Mouse (Mus musculus) hindbrain, embryonic 12.5 days (tissue): Measurements from ENCODE around the gene 2310057M21Rik. TPM values are rescaled to one million over a fixed set of nuclear protein-coding genes. Genes with fewer than 3 reads are reported as not detected.
"Not testable (repeated sequence)": the region's sequence is repeated elsewhere in the genome, so short reads cannot be mapped to it uniquely, and the experiment has no call there.

Experiments used
- ATAC-seq: fragments of 200-750 bp; cut with Nextera tagmentation; 2 replicates; pipeline ENCODE4 v1.8.0; 2017; ENCODE audit warnings: moderate TSS enrichment; ENCODE audit not compliant: low FRiP score
- H3K27ac ChIP-seq: fragments of 300-500 bp; sonication (generic); 2 replicates; pipeline ENCODE4 v1.5.1; 2016; ENCODE audit warnings: mild to moderate bottlenecking
- H3K27me3 ChIP-seq: fragments of 300-500 bp; sonication (generic); 2 replicates; pipeline ENCODE4 v1.6.1; 2016; ENCODE audit warnings: mild to moderate bottlenecking
- H3K36me3 ChIP-seq: fragments of 300-500 bp; sonication (generic); 2 replicates; pipeline ENCODE4 v1.6.1; 2016; ENCODE audit warnings: mild to moderate bottlenecking
- H3K4me1 ChIP-seq: fragments of 300-500 bp; sonication (generic); 2 replicates; pipeline ENCODE4 v1.6.1; 2016
- H3K4me2 ChIP-seq: fragments of 300-500 bp; sonication (generic); replicated peaks from 2 replicates; pipeline ENCODE4 v1.6.1; 2016; ENCODE audit warnings: mild to moderate bottlenecking
- H3K4me3 ChIP-seq: fragments of 300-500 bp; sonication (generic); 2 replicates; pipeline ENCODE4 v1.5.1; 2016; ENCODE audit warnings: mild to moderate bottlenecking
- H3K9ac ChIP-seq: fragments of 300-500 bp; sonication (generic); 2 replicates; pipeline ENCODE4 v1.6.1; 2016; ENCODE audit warnings: mild to moderate bottlenecking, moderate library complexity
- H3K9me3 ChIP-seq: fragments of 300-500 bp; sonication (generic); replicated peaks from 2 replicates; pipeline ENCODE4 v1.6.1; 2016; ENCODE audit warnings: mild to moderate bottlenecking
- WGBS: fragments of 180-500 bp; shearing (Covaris S2); methylation state at CpG from one replicate; pipeline ENCODE4 v1.1.7; 2016; 5-methylcytosine and 5-hydroxymethylcytosine counted together
- polyA plus RNA-seq: library from polyadenylated mRNA; unstranded; fragments of >200 nt; fragmentation: Nextera tagmentation; extraction: Ambion mirVana; gene quantifications from 2 replicates; pipeline ENCODE4 v1.2.1, GENCODE M21; 2016

2310057M21Rik gene
- polyA plus RNA-seq, result 17.3 and 21.3 TPM in 2 replicates

DNA sequence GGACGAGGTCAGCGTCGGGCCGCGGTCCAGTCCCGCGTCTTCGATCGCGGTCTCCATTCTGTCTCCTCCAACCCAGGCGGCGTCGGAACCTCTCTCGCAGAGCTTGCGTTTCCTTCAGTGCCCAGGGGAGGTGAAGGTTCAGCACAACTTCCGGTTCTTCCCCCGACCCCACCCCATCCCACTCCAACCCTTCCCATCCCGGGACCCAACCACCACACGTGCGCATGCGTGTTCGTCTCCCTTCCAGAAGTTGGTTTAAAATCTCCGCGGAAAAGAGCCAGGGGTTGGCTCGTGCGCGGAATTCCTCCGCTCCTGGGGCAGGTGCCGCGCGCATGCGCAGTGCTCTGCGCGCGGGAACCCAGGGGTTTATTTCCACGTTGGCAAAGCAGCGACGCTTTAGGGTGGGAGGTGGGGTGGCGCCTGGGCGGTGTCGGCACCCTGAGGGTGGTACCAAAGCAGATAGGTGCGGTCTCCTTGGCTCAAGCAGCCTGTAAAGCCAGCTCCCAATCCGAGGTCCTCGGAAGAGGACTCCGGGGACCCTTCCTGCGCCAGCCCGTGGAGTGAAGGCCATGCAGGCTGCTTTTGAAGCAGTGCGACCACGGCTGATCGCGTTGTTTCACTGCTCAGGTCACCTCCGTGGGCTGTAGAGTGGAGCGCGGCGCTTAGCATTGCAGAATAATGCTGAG, at the start of gene 2310057M21Rik:
Gene 2310057M21Rik (minus strand): TSS at position 145 of the 686 bp plus-strand sequence.
- peak within 1 kb of the TSS; percentile 78 for H3K4me2 ChIP-seq
- peak within 1 kb of the TSS; percentile 92 for H3K9ac ChIP-seq
- H3K4me3 ChIP-seq, result peak within 1 kb of the TSS; percentile 85
- peak; percentile 99 for ATAC-seq
- peaks cover 14% of the 10 kb centered on the region for H3K4me1 ChIP-seq
- H3K27ac ChIP-seq, result peak within 1 kb of the TSS; percentile 87
- peaks cover 14% of the 10 kb centered on the region for H3K36me3 ChIP-seq
- no peaks in the 10 kb centered on the region for H3K9me3 ChIP-seq
- no peaks in the 10 kb centered on the region for H3K27me3 ChIP-seq
- under 1% methylated on average over 55 of the region's 55 CpGs for WGBS

DNA sequence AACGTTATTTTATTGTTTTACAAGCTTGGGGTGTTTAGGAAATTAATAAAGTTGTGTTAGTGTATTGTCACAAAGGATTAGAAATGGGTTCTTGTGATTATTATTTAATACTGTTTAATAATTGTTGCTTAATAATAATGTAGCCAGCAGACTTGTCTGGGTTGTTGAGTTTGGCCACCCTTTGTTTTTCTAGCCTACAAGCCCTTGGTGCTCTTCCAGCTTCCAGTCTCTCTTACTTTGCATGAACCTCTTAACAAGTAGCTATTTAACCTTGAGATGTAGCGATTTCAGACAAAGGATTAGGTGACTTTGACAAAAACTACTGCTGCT, 49.3 kb upstream of the 2310057M21Rik start:
- Histone ChIP-seq H3K9me3 (no peaks in the 10 kb centered on the region), H3K9ac (no peak overlapping the region), H3K4me3 (no peak overlapping the region), H3K4me1 (peaks cover 19% of the 10 kb centered on the region), H3K27me3 (no peaks in the 10 kb centered on the region), H3K36me3 (no peaks in the 10 kb centered on the region), H3K4me2 (peak overlapping the region; percentile 55), H3K27ac (no peak overlapping the region)
- no peak for ATAC-seq
- 77% methylated on average over 2 of the region's 2 CpGs for WGBS

DNA sequence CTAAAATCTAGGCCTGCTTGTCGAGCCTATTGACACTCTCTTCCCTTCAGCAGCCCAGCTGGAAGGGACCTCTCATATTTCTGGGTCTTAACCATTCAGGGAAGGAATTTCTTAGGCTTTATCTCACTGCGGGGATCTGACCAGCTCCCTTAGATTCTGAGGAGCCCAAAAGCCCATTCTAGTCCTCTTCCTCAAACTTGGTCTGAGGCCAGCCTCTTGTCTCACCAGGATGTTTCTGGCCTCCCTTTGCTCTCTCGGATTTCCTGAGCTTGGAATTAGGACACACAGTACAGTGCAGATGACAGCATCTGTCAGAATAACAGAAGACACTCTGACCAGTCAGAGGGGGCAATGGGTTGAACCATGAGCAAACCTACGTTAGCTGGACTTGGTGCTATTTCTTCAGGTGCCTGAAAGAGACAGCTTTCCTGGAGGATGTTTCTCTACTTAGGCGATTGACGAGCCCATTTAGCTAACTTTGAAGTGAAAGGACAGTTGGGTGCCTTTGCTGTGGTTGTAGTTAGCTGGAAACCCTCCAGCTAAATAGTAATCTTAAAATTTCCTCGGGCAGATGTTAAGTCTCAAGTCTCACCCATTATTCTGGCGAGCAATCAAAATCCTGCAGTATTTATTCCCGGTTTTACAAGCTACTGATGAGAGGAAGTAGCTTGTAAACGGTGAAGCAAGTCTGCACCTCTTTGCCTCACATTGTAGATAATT, 48.8 kb upstream of the 2310057M21Rik start:
- WGBS, result 64% methylated on average over 10 of the region's 10 CpGs
- H3K4me3 ChIP-seq, result peak overlapping the region; percentile 97
- no peaks in the 10 kb centered on the region for H3K9me3 ChIP-seq
- no peak for ATAC-seq
- H3K9ac ChIP-seq, result peak overlapping the region; percentile 60
- no peaks in the 10 kb centered on the region for H3K36me3 ChIP-seq
- peaks cover 19% of the 10 kb centered on the region for H3K4me1 ChIP-seq
- peak overlapping the region; percentile 55 for H3K4me2 ChIP-seq
- no peak overlapping the region for H3K27ac ChIP-seq
- no peaks in the 10 kb centered on the region for H3K27me3 ChIP-seq

DNA sequence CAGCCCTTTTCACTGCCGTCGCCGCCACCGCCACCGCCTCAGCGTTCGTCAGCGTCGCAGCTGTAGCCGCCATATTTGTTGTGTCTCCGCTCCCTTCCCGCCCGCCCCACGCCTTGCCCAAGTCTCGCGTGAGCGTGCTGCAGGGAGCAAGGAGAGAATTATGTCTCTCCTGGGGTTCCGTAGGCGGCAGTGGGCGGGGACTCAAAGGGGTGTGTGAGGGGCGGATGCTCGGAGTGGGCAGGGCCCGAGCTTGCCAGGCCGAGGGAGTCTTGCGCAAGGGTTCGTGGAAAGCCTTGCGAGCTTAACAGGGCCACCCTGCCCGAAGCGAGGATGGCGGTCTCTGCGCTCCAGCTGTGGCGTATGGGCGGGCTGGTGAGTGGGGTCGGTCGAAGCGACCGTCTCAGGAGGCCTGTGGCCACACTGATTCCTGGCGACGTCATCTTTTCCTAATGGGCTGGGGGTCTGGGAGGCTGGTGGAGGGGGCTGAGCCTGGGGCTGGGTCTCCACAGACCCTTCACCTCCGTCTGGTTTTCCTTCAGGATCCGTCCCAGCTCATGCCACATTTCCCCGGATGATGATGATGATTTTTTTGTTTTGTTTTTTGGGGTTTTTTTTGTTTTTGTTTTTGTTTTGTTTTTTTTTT, 48.0 kb upstream of the 2310057M21Rik start, which contains the start of the genes Ikzf5 and Acadsb:
Gene Ikzf5 (minus strand): TSS at position 106 of the 643 bp plus-strand sequence.
Gene Acadsb (plus strand): TSS at position 186 of the 643 bp plus-strand sequence.
- ATAC-seq, result peak; percentile 97
- Histone ChIP-seq H3K9ac (peak within 1 kb of the TSS; percentile 94), H3K36me3 (no peaks in the 10 kb centered on the region), H3K27me3 (no peaks in the 10 kb centered on the region), H3K9me3 (no peaks in the 10 kb centered on the region), H3K4me1 (peaks cover 19% of the 10 kb centered on the region), H3K4me2 (peak within 1 kb of the TSS; percentile 67), H3K27ac (peak within 1 kb of the TSS; percentile 77), H3K4me3 (peak within 1 kb of the TSS; percentile 97)
- under 1% methylated on average over 42 of the region's 42 CpGs for WGBS

GRCm38 (mm10) chr7:131409988-131410385, 47.4 kb upstream of the 2310057M21Rik start:
- H3K9me3 ChIP-seq, result no peaks in the 10 kb centered on the region
- H3K27ac ChIP-seq, result peak overlapping the region; percentile 77
- no peaks in the 10 kb centered on the region for H3K36me3 ChIP-seq
- H3K4me3 ChIP-seq, result peak overlapping the region; percentile 97
- WGBS, result under 1% methylated on average over 38 of the region's 38 CpGs
- H3K4me1 ChIP-seq, result peaks cover 19% of the 10 kb centered on the region
- peak overlapping the region; percentile 94 for H3K9ac ChIP-seq
- peak overlapping the region; percentile 67 for H3K4me2 ChIP-seq
- ATAC-seq, result peak; percentile 70
- no peaks in the 10 kb centered on the region for H3K27me3 ChIP-seq

DNA sequence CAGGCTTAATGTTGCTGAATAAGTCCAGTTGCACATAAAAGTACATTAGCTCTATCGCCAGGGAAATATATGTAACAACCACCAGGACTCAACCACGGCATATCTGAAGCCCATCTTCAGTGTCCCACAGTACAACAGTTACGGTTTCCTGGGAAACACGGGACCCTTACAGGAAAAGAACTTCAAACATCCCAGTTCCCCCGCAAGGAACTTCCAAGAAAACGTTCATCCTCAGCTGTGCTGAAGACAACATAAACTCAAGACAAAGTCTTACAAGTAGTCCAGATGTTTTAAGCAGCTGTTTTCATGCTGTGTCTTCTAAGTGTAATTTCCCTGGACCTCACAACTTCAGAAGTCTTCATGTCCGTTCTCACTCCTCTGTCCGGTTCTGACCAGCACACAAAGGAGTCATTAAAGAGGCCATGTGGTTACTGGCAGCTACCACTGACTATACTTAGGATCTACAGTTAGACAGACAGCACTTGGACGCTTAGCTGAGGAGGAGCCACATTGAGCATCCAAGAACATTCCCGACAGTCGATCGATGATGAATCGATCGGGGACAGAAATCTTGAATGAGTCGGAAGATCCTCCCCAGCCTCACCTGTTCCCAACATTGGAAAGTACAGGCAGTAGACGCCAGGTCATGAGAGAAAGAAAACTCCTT, 46.9 kb upstream of the 2310057M21Rik start:
- H3K36me3 ChIP-seq, result no peaks in the 10 kb centered on the region
- 8% methylated on average over 16 of the region's 16 CpGs for WGBS
- no peaks in the 10 kb centered on the region for H3K9me3 ChIP-seq
- no peaks in the 10 kb centered on the region for H3K27me3 ChIP-seq
- peak overlapping the region; percentile 67 for H3K4me2 ChIP-seq
- peak overlapping the region; percentile 97 for H3K4me3 ChIP-seq
- 0 out of 2 replicates have a peak overlapping the region, but pooled peaks have one; percentile 77 for H3K27ac ChIP-seq
- ATAC-seq, result no peak
- H3K9ac ChIP-seq, result peak overlapping the region; percentile 94
- H3K4me1 ChIP-seq, result peaks cover 19% of the 10 kb centered on the region

DNA sequence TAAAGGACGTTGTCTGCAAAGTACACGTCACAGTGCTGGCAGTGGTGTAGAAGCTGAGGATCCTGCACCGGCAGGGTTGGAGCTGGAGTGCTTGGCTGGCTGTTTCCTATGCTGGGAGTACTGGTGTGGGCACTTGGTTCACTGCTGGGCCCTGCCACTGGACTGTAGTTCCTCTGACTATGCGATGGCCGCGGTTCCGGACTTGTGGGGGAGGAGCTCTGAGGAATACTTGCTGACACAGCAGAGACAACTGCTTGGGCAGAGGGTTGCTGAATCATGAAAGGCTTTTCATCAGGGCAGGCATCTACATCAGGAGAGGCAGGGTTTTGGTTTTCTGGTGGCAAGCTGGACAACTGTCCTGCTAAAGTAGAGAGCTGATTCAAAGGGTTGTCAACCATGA, 29.2 kb upstream of the 2310057M21Rik start:
- not testable (repeated sequence) for H3K9me3 ChIP-seq, H3K27ac ChIP-seq, H3K4me1 ChIP-seq, ATAC-seq, H3K9ac ChIP-seq, H3K27me3 ChIP-seq, H3K4me3 ChIP-seq, H3K4me2 ChIP-seq
- 87% methylated on average over 6 of the region's 7 CpGs for WGBS
- peaks cover 35% of the 10 kb centered on the region for H3K36me3 ChIP-seq

DNA sequence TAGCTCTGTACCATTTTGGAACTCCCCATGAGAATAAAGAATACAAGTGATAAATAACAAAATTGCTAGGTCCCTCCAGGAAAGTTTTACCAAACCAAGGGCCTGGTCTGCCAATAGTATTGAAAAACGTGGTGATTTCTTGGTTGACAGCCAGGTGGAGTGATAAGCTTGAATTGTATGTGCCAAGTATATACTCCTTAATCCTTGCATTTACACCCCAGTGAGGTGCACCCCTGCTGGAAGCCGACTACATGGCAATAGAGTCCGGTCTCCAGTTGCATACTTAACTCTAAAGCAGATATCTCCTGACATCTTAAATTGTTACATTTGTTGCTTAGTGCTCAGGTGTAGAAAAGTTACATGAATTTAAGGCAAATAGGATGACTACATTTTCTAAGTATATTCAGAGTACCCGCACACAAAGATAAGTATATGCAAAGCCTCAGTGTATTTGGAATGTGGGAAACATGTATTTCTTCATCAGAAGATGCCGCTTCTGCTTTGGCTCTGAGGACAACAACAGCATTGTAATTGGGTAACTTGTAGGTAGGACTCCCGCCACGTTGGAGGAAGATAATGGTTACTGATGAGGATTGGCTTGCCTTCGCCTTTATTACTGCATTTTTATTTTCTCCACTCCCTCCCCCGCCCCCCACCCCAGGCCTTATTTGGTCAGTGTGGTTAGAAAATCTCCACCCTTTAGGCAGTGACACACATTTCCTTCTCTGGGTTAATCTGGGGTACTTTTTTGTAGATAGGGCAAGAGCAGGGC, 9.5 kb upstream of the 2310057M21Rik start:
- Histone ChIP-seq H3K4me3 (peak overlapping the region; percentile 76), H3K27me3 (no peaks in the 10 kb centered on the region), H3K9ac (peak overlapping the region; percentile 85), H3K9me3 (no peaks in the 10 kb centered on the region), H3K4me2 (peak overlapping the region; percentile 79), H3K4me1 (peaks cover 5% of the 10 kb centered on the region), H3K36me3 (no peaks in the 10 kb centered on the region), H3K27ac (no peak overlapping the region)
- WGBS, result 78% methylated on average over 9 of the region's 9 CpGs
- no peak for ATAC-seq

GRCm38 (mm10) chr7:131371470-131371860, 8.9 kb upstream of the 2310057M21Rik start:
- 6% methylated on average over 9 of the region's 9 CpGs for WGBS
- Histone ChIP-seq H3K9me3 (no peaks in the 10 kb centered on the region), H3K4me1 (peaks cover 5% of the 10 kb centered on the region), H3K36me3 (no peaks in the 10 kb centered on the region), H3K4me3 (peak overlapping the region; percentile 76), H3K27me3 (no peaks in the 10 kb centered on the region), H3K9ac (peak overlapping the region; percentile 85), H3K4me2 (peak overlapping the region; percentile 79), H3K27ac (peak overlapping the region; percentile 89)
- 0 out of 2 replicates have a peak, but pooled peaks have one; percentile 19 for ATAC-seq

DNA sequence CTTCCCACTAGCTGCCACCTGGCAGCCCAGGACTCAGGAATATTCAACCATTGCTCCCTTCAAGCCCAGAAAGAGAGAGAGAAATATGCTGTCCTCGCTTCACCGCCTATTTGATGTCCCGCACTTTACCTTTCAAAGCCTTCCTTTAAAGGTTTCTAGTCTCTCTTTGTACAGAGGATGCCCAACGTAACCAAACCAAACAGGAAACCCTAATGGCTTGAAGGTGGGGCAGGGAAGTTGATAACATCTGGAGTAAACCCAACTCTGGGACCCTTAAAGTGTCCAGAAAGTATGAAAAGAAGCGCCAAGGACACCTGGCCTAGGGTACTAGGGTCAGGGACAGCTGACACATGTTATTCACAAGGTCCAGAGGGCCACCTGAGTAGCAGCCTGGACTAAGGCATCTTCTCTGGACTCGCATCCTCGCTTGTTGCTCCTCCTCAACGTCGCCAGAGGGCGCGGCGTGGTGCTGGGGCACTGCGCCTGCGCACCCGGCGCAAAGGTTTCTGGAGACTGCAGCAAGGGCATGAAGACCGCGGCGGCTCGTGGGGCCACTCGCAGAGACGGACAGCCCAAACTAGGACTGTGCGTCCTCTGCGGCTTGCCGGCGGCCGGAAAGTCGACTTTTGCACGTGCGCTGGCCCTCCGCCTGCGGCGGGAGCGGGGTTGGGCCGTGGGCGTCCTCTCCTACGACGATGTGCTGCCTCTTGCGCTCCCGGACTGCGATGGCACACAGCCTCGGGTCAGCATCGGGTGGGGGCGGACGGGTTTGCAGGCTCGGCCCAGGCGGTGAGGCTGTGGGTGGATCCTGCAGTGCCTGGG, 8.3 kb upstream of the 2310057M21Rik start, which contains the start of gene Pstk:
Gene Pstk (plus strand): TSS at position 494 of the 822 bp plus-strand sequence.
- peak within 1 kb of the TSS; percentile 89 for H3K27ac ChIP-seq
- no peaks in the 10 kb centered on the region for H3K9me3 ChIP-seq
- 4% methylated on average over 47 of the region's 47 CpGs for WGBS
- H3K9ac ChIP-seq, result peak within 1 kb of the TSS; percentile 85
- peaks cover 5% of the 10 kb centered on the region for H3K4me1 ChIP-seq
- H3K36me3 ChIP-seq, result no peaks in the 10 kb centered on the region
- no peaks in the 10 kb centered on the region for H3K27me3 ChIP-seq
- peak; percentile 97 for ATAC-seq
- peak within 1 kb of the TSS; percentile 79 for H3K4me2 ChIP-seq
- peak within 1 kb of the TSS; percentile 76 for H3K4me3 ChIP-seq
